Mouse (Mus musculus): ENCODE results near the gene Perp.

- TF ChIP-seq CTCF (IDR thresholded peaks at IDR 0.05; ENCODE audit: low read depth), result no peak
- no peak for TF ChIP-seq EP300 (optimal IDR thresholded peaks at IDR 0.05)
Measured at GRCm38 (mm10) chr10:18879690-18880089, 34.9 kb downstream of the Perp start.

Measured in stomach, postnatal 0 days (tissue).